Mouse (Mus musculus): ENCODE results near the gene Bloc1s3.

- TF ChIP-seq CTCF (IDR thresholded peaks at IDR 0.05; ENCODE audit: low read depth) (no peak), EP300 (IDR thresholded peaks at IDR 0.05; ENCODE audit: low read depth) (no peak)
Observed at GRCm38 (mm10) chr7:19483281-19483680, 24.9 kb downstream of the Bloc1s3 start.
